Comparison of ENCODE assay signal across 8 mouse cellular contexts in the genomic region with DNA sequence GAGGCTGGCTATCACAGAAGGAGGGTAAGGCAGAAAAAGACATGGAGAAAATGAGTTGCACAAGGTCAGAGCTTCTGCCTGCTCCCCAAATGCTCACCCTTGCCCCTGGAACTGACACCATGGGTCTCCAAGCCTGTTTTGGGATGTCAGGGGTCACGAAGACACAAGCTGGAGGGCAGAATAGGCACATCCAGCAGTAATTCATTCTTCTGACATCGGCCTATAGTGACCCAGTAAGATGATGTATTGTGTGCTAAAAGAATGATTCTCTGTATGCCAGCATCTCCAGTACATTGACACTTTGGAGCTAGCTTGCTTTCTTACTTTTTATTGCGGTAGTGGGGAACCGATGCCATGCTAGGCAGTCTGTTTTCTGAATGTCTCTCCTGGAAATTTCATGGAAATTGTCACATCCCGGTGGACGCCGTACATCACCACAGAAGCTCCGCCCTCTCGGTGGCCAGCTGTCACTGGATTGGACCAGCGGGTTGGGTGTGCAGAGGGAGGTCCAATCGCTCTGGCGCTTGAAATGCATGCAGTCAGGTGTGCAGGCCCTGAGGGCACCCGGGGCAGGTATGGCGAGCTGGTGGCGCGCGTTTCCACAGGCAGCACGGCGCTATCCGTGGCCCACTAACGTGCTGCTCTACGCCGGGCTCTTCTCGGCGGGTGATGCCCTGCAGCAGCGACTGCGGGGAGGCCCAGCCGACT. TPM values are rescaled to one million over a fixed set of nuclear protein-coding genes. Genes with fewer than 3 reads are reported as not detected.
DNase-seq lines count a peak whose midpoint lies in the region; ATAC-seq and TF ChIP-seq lines count a peak whose summit lies in the region.

No protein-coding gene starts in this region.

- peak; percentile 99 for ATAC-seq in forebrain, embryonic 13.5 days
- ATAC-seq in hindbrain, embryonic 11.5 days (ENCODE audit: low FRiP score) = peak; percentile 95
- peak; percentile 85 for ATAC-seq in liver, embryonic 16.5 days (ENCODE audit: low read depth)

- 0 out of 2 replicates have a peak, but pooled peaks cover 4% of the 10 kb centered on the region for H3K9me3 ChIP-seq in E14TG2a.4 (ENCODE audit: low read length)
- H3K9me3 ChIP-seq in forebrain, embryonic 13.5 days (replicated peaks) = no peaks in the 10 kb centered on the region
- H3K9me3 ChIP-seq in hindbrain, embryonic 11.5 days (ENCODE audit: control insufficient read depth, low read length) = no peaks in the 10 kb centered on the region
- no peaks in the 10 kb centered on the region for H3K9me3 ChIP-seq in liver, embryonic 16.5 days (replicated peaks; ENCODE audit: control insufficient read depth, low read length)

- peaks cover 4% of the 10 kb centered on the region; the same call in 1 of the 2 replicates for H3K36me3 ChIP-seq in E14TG2a.4 (ENCODE audit: insufficient read depth, low read length)
- no peaks in the 10 kb centered on the region for H3K36me3 ChIP-seq in forebrain, embryonic 13.5 days (ENCODE audit: poor library complexity, severe bottlenecking)
- H3K36me3 ChIP-seq in hindbrain, embryonic 11.5 days (ENCODE audit: control insufficient read depth, insufficient read depth, low read length) = no peaks in the 10 kb centered on the region
- no peaks in the 10 kb centered on the region for H3K36me3 ChIP-seq in liver, embryonic 16.5 days (ENCODE audit: control insufficient read depth, insufficient read depth)

- peak overlapping the region; percentile 97 for H3K4me2 ChIP-seq in forebrain, embryonic 13.5 days
- peak overlapping the region; percentile 99 for H3K4me2 ChIP-seq in hindbrain, embryonic 11.5 days (replicated peaks; ENCODE audit: low read depth, low read length)
- H3K4me2 ChIP-seq in liver, embryonic 16.5 days (ENCODE audit: low read depth, low read length) = peak overlapping the region; percentile 54

- DNase-seq in cerebellum, adult 11 months = peak; percentile 89
- peak; percentile 71 for DNase-seq in hindbrain, embryonic 11.5 days (ENCODE audit: low spot score)
- peak; percentile 78 to 85 for DNase-seq in layer of hippocampus, adult 8-10 months (ENCODE audit: low spot score in 2 of 2)
- peak; percentile 3 for DNase-seq in ovary, postnatal 10 days (ENCODE audit: low spot score)
- DNase-seq in c-Kit-positive CD71-positive TER-119-positive erythroid progenitor cells, embryonic 14.5 days (ENCODE audit: low spot score) = no peak

- H3K9ac ChIP-seq in forebrain, embryonic 13.5 days = peak overlapping the region; percentile 74
- H3K9ac ChIP-seq in hindbrain, embryonic 11.5 days (ENCODE audit: low read depth, low read length) = peak overlapping the region; percentile 50
- no peak overlapping the region; the same call in 1 of the 2 replicates for H3K9ac ChIP-seq in liver, embryonic 16.5 days (ENCODE audit: low read depth, low read length)

- peaks cover 13% of the 10 kb centered on the region for H3K27me3 ChIP-seq in E14TG2a.4 (ENCODE audit: insufficient read depth, low read length)
- H3K27me3 ChIP-seq in forebrain, embryonic 13.5 days = peaks cover 15% of the 10 kb centered on the region; the same call in 1 of the 2 replicates
- peaks cover 6% of the 10 kb centered on the region for H3K27me3 ChIP-seq in hindbrain, embryonic 11.5 days (ENCODE audit: control insufficient read depth, insufficient read depth, low read length)
- H3K27me3 ChIP-seq in liver, embryonic 16.5 days (ENCODE audit: control insufficient read depth, insufficient read depth, low read depth, low read length) = peaks cover 17% of the 10 kb centered on the region

- H3K4me3 ChIP-seq in E14TG2a.4 (replicated peaks; ENCODE audit: low read length) = peak overlapping the region; percentile 90
- peak overlapping the region; percentile 61 for H3K4me3 ChIP-seq in forebrain, embryonic 13.5 days
- peak overlapping the region; percentile 58 for H3K4me3 ChIP-seq in hindbrain, embryonic 11.5 days (ENCODE audit: low read depth, low read length)
- H3K4me3 ChIP-seq in liver, embryonic 16.5 days (ENCODE audit: low read depth, low read length) = peak overlapping the region; percentile 50

- H3K27ac ChIP-seq in forebrain, embryonic 13.5 days = no peak overlapping the region
- no peak overlapping the region for H3K27ac ChIP-seq in hindbrain, embryonic 11.5 days (ENCODE audit: low read depth, low read length)
- H3K27ac ChIP-seq in liver, embryonic 16.5 days (ENCODE audit: low read length) = no peak overlapping the region

- TF ChIP-seq CTCF in E14TG2a.4 (conservative IDR thresholded peaks at IDR 0.05; ENCODE audit: low read length) = no peak

- H3K4me1 ChIP-seq in E14TG2a.4 (replicated peaks; ENCODE audit: low read depth, low read length) = peaks cover 30% of the 10 kb centered on the region
- H3K4me1 ChIP-seq in forebrain, embryonic 13.5 days = 0 out of 2 replicates have a peak, but pooled peaks cover 9% of the 10 kb centered on the region
- 0 out of 2 replicates have a peak, but pooled peaks cover 3% of the 10 kb centered on the region for H3K4me1 ChIP-seq in hindbrain, embryonic 11.5 days (replicated peaks; ENCODE audit: control insufficient read depth, insufficient read depth, low read length)
- no peaks in the 10 kb centered on the region for H3K4me1 ChIP-seq in liver, embryonic 16.5 days (ENCODE audit: control insufficient read depth, low read depth, low read length)

- WGBS in forebrain, embryonic 13.5 days = 4% methylated on average over 28 of the region's 28 CpGs
- 5% methylated on average over 28 of the region's 28 CpGs for WGBS in hindbrain, embryonic 11.5 days
- 7% methylated on average over 28 of the region's 28 CpGs for WGBS in liver, embryonic 16.5 days (ENCODE audit: insufficient replicate concordance)

RNA-seq across cellular contexts. Expression of a gene that starts 37.3 kb away (rescaled TPM):
- 5.4 and 7.0 TPM in 2 replicates for polyA plus RNA-seq in forebrain, embryonic 13.5 days (2015; fragmentation: Nextera tagmentation; extraction: Ambion mirVana)
- polyA plus RNA-seq in hindbrain, embryonic 11.5 days (2014; fragmentation: Nextera tagmentation; extraction: Ambion mirVana) = 4.1 and 4.2 TPM in 2 replicates
- 10 to 100 TPM; 74.4 to 77.8 (median 75.4) TPM for total RNA-seq in layer of hippocampus, adult 8-10 months (2022)
- 2.2 and 2.8 TPM in 2 replicates for polyA plus RNA-seq in liver, embryonic 16.5 days (2015; fragmentation: Nextera tagmentation; extraction: Ambion mirVana)

RNA-seq across cellular contexts. Expression of a gene that starts 37.4 kb away (rescaled TPM):
- 56.7 and 62.4 TPM in 2 replicates for polyA plus RNA-seq in forebrain, embryonic 13.5 days (2015; fragmentation: Nextera tagmentation; extraction: Ambion mirVana)
- polyA plus RNA-seq in hindbrain, embryonic 11.5 days (2014; fragmentation: Nextera tagmentation; extraction: Ambion mirVana) = 74.0 and 80.1 TPM in 2 replicates
- total RNA-seq in layer of hippocampus, adult 8-10 months (2022) = 10 to 100 TPM; 72.3 to 79.6 (median 74.5) TPM
- polyA plus RNA-seq in liver, embryonic 16.5 days (2015; fragmentation: Nextera tagmentation; extraction: Ambion mirVana) = 24.3 and 25.2 TPM in 2 replicates

RNA-seq across cellular contexts. Expression of a gene that starts 46.1 kb away (rescaled TPM):
- polyA plus RNA-seq in forebrain, embryonic 13.5 days (2015; fragmentation: Nextera tagmentation; extraction: Ambion mirVana) = 70.1 and 83.2 TPM in 2 replicates
- polyA plus RNA-seq in hindbrain, embryonic 11.5 days (2014; fragmentation: Nextera tagmentation; extraction: Ambion mirVana) = 37.1 and 38.4 TPM in 2 replicates
- 100 to 1,000 TPM; 231 to 272 (median 251) TPM for total RNA-seq in layer of hippocampus, adult 8-10 months (2022)
- polyA plus RNA-seq in liver, embryonic 16.5 days (2015; fragmentation: Nextera tagmentation; extraction: Ambion mirVana) = 0.08 and 0.13 TPM in 2 replicates

RNA-seq across cellular contexts. Expression of a gene that starts 46.4 kb away (rescaled TPM):
- polyA plus RNA-seq in forebrain, embryonic 13.5 days (2015; fragmentation: Nextera tagmentation; extraction: Ambion mirVana) = 0.71 and 0.74 TPM in 2 replicates
- 0.85 and 1.0 TPM in 2 replicates for polyA plus RNA-seq in hindbrain, embryonic 11.5 days (2014; fragmentation: Nextera tagmentation; extraction: Ambion mirVana)
- 1 to 10 TPM; 1.3 to 3.5 (median 2.7) TPM for total RNA-seq in layer of hippocampus, adult 8-10 months (2022)
- 0.12 TPM in 1 of 2 replicates, not detected in the other for polyA plus RNA-seq in liver, embryonic 16.5 days (2015; fragmentation: Nextera tagmentation; extraction: Ambion mirVana)

Comparison
In these comparisons a context has a peak if more than half of its experiments do, and no peak if none do; other contexts are left out.
1. RNA of a gene that starts 46.1 kb away (polyA plus RNA-seq): 70.1 to 83.2 TPM in forebrain, embryonic 13.5 days and 37.1 to 38.4 TPM in hindbrain, embryonic 11.5 days; 0.08 to 0.13 TPM in liver, embryonic 16.5 days; every median in the first group is over 10 times any median in the second.
2. Peak in every context shown above with its lines, with median percentiles within 50 percentile points of each other: H3K4me3 ChIP-seq, ATAC-seq and H3K4me2 ChIP-seq.